Mouse (Mus musculus): ENCODE measurements around the gene Nmrk1.
"Not testable (repeated sequence)": the region's sequence is repeated elsewhere in the genome, so short reads cannot be mapped to it uniquely, and the experiment has no call there.

Gene Nmrk1

GRCm38 (mm10) chr19:18631644-18632219 lies at the start of gene Nmrk1, which contains the start of gene Ostf1:
TSS of gene Nmrk1 (plus strand) at chr19:18631950.
TSS of gene Ostf1 (minus strand) at chr19:18631823.
- ATAC-seq (ENCODE audit: low TSS enrichment) = peak; percentile 99

DNA sequence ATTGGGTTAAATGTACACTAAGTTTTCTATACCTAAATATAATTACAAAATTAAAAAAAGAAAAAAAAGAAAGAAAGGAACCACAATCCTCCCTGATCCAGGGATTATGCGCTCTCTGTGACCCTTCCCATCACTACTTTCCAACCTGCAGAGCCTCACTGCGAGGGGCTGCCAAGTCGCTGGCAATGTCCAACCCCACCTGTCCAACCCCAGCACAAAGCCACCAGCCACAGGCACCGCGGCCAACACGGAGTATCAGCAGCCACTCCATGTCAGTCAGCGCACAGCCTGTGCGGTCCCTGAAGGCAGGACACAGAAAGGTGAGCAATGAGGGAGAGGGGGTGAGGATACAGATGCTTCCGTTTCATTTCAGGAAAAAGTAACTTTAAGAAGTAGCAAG lies 49.5 kb upstream of the Nmrk1 start:
- ATAC-seq (ENCODE audit: low TSS enrichment) = no peak

DNA sequence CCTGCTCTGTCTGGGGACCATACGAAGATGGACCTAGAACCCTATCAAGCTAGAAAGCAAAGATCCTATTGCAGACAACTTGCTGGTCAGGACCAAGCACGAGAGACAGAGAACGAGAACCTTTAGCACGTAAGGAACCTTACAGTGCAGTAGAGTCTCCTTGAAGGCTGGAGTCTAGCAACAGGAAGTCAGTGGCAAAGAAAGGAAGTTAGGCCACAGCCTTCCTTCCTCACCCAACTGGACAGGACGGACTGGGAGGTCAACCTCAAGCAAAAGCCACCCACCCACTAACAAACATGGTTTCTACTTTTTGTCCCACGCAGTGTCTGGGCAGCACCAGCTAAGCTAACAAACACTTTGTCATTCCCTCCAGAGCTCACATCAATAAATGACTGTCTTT lies 48.9 kb upstream of the Nmrk1 start:
- ATAC-seq (ENCODE audit: low TSS enrichment) = no peak

DNA sequence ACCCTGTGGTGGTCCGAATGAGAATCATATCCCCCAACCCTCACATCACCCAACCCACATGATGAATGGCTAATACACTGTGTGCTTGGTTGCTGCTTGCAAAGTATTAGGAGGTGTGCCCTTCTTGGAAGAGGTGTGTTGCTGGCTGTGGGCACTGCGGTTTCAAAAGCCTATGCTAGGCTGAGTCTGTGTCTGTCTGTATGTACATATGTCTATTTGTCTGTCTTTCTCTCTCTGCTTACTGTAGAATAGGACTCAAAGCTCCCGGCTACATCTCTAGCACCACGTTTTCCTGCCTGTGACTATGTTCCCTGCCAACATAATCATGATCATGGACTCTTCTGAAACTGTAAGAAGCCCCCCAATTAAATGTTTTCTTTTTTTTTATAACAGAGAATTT lies 48.0 kb upstream of the Nmrk1 start:
- ATAC-seq (ENCODE audit: low TSS enrichment) = no peak

- ATAC-seq (ENCODE audit: low TSS enrichment) = no peak
These were observed 47.1 kb upstream of the Nmrk1 start for GRCm38 (mm10) chr19:18584621-18585020.

DNA sequence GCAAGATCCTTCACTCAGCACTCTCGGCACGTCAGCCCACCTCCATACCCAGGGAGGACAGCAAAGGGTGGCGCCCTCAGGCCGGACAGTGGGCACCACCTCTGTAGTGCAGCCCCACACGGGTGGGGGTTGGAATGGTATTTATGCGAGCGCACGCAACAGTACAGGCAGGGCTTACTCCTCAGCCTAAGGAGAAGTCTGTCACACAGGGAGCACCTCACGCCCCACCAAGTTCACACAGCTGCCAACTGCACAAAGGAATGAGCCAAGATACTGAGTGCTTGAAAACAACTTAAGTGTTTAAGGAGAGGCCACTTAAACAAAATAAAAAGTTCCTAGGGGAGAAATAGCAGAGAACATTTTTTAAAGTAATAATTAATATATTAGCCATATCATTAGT lies 44.6 kb upstream of the Nmrk1 start:
- no peak for ATAC-seq (ENCODE audit: low TSS enrichment)

DNA sequence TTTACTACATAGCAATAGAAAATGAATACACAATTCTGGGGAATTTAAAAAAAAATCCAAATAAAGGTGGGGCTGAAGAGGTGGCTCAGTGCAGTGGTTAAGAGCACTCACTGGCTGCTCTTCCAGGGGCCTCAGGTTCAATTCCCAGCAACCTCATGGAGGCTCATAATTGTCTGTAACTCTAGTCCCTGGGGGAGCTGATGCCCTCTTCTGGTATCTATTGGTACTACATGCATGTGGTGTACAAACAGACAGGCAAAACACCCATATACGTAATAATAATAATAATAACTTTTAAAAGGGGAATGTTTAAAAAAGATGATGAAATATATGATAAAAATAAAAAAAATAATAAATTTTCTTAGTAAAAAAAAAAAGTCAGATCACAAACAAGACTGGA lies 43.5 kb upstream of the Nmrk1 start:
- ATAC-seq (ENCODE audit: low TSS enrichment) = no peak

GRCm38 (mm10) chr19:18588801-18589200 lies 42.9 kb upstream of the Nmrk1 start:
- ATAC-seq (ENCODE audit: low TSS enrichment) = not testable (repeated sequence)

GRCm38 (mm10) chr19:18589276-18589675 lies 42.5 kb upstream of the Nmrk1 start:
- ATAC-seq (ENCODE audit: low TSS enrichment) = no peak

- no peak for ATAC-seq (ENCODE audit: low TSS enrichment)
These were observed 41.5 kb upstream of the Nmrk1 start for GRCm38 (mm10) chr19:18590234-18590633.

GRCm38 (mm10) chr19:18590942-18591354 lies 40.8 kb upstream of the Nmrk1 start:
- no peak for ATAC-seq (ENCODE audit: low TSS enrichment)

DNA sequence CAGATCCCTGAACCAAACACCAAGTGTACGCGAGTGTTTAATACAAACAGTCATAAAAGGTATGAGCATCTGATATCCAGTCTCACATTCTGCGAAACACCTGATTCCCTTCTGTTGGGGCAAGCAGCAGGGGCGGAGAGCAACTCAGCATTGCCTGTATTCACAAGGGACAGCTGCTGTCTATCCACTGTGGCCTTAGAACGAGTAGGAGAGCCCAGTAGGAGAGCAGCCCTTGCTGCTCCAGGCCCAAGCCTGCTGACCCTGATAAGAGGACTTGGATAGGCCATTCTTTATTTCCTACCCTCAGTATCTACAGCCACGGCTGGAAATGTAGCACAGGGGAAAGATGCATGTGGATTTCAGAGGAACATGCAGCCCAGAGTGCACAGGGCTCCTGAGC lies 38.8 kb upstream of the Nmrk1 start:
- no peak for ATAC-seq (ENCODE audit: low TSS enrichment)

- no peak for ATAC-seq (ENCODE audit: low TSS enrichment)
These were observed 38.0 kb upstream of the Nmrk1 start for GRCm38 (mm10) chr19:18593722-18594121.

DNA sequence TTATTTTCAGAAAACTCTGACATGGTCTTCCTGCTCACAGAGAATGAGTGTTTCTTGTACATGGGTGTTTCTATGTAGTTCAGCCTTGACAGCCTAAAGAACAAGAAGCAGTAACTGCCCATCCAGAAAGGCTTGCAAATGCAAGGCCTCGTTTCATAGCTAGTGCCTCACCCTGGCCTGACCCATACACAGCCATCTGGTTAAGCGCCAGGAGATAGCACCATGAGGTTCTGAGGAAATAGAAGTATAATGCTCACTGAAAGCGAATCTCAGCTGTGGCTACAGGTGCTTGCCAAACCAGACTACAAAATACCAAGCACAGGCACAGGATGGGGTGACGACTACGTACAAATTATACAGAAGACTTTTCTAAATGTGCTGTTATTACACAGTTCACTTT lies 34.9 kb upstream of the Nmrk1 start:
- ATAC-seq (ENCODE audit: low TSS enrichment) = no peak

DNA sequence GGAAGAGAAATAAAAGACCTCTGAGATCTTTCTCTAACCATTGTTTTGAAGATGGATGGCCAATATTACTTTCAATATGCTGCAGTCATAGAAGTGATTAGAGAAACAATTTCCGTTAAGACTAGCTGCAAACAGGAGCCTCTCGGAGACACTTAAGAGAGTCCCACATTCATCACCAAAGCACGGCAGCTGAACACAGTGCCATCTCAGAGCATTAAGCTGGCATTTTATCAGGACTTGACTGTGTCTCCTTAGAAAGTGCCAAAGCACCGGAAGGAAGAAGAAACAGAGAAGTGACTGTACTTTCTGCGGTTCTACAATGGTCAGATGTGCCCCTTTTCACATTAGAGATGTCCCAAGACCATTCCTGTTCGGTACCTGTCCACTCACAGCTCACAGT lies 34.0 kb upstream of the Nmrk1 start:
- ATAC-seq (ENCODE audit: low TSS enrichment) = no peak

- ATAC-seq (ENCODE audit: low TSS enrichment) = no peak
These were observed 33.4 kb upstream of the Nmrk1 start for GRCm38 (mm10) chr19:18598265-18598926.

DNA sequence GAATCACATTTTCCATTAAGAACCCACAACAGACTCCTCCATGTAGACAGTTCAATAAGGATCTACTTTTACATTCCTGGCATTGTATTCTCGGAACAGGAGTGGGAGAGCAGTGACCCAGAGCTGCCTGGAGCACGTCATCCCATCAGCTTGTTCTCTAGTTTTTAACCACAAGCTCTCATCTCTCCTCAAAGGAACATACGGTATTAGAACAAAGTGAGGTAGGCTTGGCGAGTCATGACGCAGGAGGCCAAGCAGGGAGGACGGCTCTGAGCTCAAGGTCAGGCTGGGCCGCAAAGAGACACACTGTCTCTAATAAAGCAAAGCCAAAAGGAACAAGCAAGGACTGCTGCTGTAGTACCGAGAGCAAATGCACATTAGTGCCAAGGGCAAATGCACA lies 32.7 kb upstream of the Nmrk1 start:
- ATAC-seq (ENCODE audit: low TSS enrichment) = no peak

GRCm38 (mm10) chr19:18599650-18600049 lies 32.1 kb upstream of the Nmrk1 start:
- no peak for ATAC-seq (ENCODE audit: low TSS enrichment)

DNA sequence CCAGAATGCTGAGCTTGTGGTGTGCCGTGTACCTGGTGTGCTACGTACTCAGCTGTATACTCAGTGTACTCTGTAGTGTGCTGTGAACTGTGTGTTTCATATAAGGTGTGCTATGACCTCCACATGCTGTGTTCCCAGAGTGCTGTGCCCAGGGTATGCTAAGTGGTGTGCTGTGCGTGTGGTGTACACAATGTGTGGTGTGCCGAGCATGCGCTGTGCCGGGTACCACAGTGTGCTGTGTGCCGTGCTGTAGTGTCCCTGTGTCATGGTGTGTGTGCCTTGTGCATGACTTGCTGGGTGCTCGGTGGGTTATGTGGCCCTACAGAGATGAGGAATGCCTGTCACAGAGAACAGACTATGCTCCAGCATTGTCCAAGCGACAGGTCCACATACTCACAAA lies 31.1 kb upstream of the Nmrk1 start:
- no peak for ATAC-seq (ENCODE audit: low TSS enrichment)

DNA sequence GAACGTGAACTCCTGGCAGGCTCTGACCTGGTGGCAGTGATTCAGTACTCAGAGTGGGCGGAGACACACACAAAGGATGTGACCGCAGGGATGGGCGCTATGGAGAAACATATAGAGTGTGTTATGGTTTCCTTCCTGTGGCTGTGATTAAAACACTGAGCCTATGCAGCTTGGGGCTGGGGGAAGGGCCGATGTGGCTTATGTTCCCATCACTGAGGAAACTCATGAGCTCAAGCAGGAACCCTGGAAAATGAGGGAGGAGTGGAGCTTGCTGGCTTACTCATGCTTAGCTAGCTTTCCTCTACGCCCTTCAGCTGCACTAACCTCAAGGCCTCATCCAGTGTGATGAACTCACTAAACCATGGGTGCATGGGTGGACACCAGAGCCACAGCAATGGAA lies 28.7 kb upstream of the Nmrk1 start:
- no peak for ATAC-seq (ENCODE audit: low TSS enrichment)

- ATAC-seq (ENCODE audit: low TSS enrichment) = no peak
These were observed 23.8 kb upstream of the Nmrk1 start for GRCm38 (mm10) chr19:18607907-18608306.

DNA sequence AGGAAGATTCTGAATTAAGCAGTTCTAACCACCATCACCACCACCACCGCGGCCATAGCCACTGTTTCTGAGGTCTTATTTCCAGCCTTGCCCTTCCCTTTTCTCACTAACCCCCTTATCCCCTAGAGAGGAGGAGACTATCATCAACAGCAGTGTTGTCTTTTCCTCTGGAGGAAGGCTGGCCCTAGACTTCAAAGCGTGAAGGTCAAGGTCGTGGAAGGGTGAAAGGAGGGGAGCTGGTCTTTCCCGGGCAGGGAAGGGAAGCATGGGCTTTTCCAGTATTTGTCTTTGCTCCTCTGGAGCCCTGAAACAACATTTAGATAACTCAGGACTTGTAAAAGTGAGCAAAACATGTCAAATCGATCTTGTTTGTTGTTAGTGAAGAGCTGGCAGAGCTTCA lies 22.8 kb upstream of the Nmrk1 start:
- ATAC-seq (ENCODE audit: low TSS enrichment) = no peak

DNA sequence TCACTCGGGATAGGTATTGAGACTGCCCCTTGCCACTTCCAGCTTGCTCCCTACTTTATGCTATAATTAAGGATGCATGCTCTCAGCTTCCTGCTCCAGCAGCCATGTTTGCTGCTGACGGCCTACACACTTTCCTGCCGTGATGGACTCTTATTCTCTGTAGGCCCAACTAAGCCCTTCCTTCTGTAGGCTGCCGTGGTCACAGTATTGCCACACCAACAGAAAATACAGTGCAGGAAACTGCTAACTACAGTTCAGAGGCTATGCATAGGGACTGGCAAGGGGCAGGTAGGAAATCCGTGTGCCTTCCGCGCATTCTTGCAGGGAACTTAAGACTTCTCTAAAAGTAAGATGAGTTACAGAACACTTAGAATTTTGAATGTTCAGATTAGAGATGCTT lies 17.4 kb upstream of the Nmrk1 start:
- no peak for ATAC-seq (ENCODE audit: low TSS enrichment)

DNA sequence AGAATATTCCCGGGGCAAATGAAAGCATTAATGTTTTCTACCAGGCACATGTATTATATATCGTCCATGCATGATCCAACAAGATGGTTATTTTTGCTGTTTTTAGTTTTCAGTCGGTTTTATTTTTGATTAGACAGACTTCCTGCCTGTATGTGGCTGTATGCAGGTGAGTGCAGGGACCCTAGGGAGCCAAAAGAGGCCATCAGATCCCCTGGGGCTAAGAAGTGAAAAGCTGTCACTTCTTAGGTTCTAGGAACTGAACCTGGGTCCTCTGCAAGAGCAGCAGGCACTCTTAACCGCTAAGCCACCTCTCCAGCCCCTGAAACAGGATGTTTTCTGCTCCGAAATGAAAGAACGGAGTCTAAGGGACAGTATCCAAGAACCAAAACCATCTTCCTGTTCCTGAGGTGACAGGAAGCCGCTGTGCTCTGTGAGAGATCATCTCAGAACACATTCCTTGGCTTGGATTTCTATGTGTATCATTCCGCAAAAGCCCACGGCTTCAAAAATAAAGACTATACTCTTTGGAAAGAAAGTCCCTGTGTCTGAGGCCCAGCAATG lies 16.0 kb upstream of the Nmrk1 start:
- no peak for ATAC-seq (ENCODE audit: low TSS enrichment)

All from frontal cortex, adult (tissue).